9 mouse cellular contexts compared by ENCODE assay signal in genomic region chr4:95476071-95476724, GRCm38 (mm10).
DNase-seq lines count a peak whose midpoint lies in the region; ATAC-seq and TF ChIP-seq lines count a peak whose summit lies in the region.
"Had no signal": no experiment of that assay in that cellular context is flagged by ENCODE, and none has a peak within 500 bp of the region (broad histone marks: within the 10 kb centered on the region; RNA-seq: fewer than 3 reads in every experiment).

No protein-coding gene starts in this region.

- H3K4me3 ChIP-seq in hindbrain, postnatal 0 days (ENCODE audit: low read length), result no peak overlapping the region
- no peak overlapping the region for H3K4me3 ChIP-seq in hindbrain, embryonic 11.5 days (ENCODE audit: low read depth, low read length)
- H3K4me3 ChIP-seq in limb, embryonic 12.5 days (replicated peaks), result no peak overlapping the region

- no peaks in the 10 kb centered on the region for H3K9me3 ChIP-seq in hindbrain, postnatal 0 days (ENCODE audit: low read length)
- H3K9me3 ChIP-seq in hindbrain, embryonic 11.5 days (ENCODE audit: control insufficient read depth, low read length), result no peaks in the 10 kb centered on the region
- no peaks in the 10 kb centered on the region for H3K9me3 ChIP-seq in limb, embryonic 12.5 days

- no peaks in the 10 kb centered on the region for H3K4me1 ChIP-seq in hindbrain, postnatal 0 days (ENCODE audit: insufficient read depth, low read length)
- no peaks in the 10 kb centered on the region for H3K4me1 ChIP-seq in hindbrain, embryonic 11.5 days (replicated peaks; ENCODE audit: control insufficient read depth, insufficient read depth, low read length)
- peaks cover 20% of the 10 kb centered on the region for H3K4me1 ChIP-seq in limb, embryonic 12.5 days (replicated peaks)

- no peak overlapping the region for H3K4me2 ChIP-seq in hindbrain, postnatal 0 days (ENCODE audit: low read depth, low read length)
- no peak overlapping the region for H3K4me2 ChIP-seq in hindbrain, embryonic 11.5 days (replicated peaks; ENCODE audit: low read depth, low read length)
- peak overlapping the region; percentile 23 for H3K4me2 ChIP-seq in limb, embryonic 12.5 days

- peak; percentile 25 for DNase-seq in hindbrain, postnatal 0 days (ENCODE audit: low spot score)
- no peak for DNase-seq in hindbrain, embryonic 11.5 days (ENCODE audit: low spot score)
- DNase-seq in urinary bladder, postnatal 25 days (ENCODE audit: low spot score), result peak; percentile 12
- no peak for DNase-seq in urinary bladder, adult 18-20 months (ENCODE audit: low spot score in 2 of 2)
- DNase-seq in adrenal gland, postnatal 25 days, result no peak
- DNase-seq in cerebellum, adult 9-10 months, result no peak
- DNase-seq in liver, result no peak
- DNase-seq: heart, adult 11 months had no signal

- TF ChIP-seq CTCF in hindbrain, postnatal 0 days (IDR thresholded peaks at IDR 0.05; ENCODE audit: low read depth), result no peak

- no peak overlapping the region for H3K27ac ChIP-seq in hindbrain, postnatal 0 days
- H3K27ac ChIP-seq in hindbrain, embryonic 11.5 days (ENCODE audit: low read depth, low read length), result no peak overlapping the region
- peak overlapping the region; percentile 72 for H3K27ac ChIP-seq in limb, embryonic 12.5 days

- H3K9ac ChIP-seq in hindbrain, postnatal 0 days (replicated peaks; ENCODE audit: low read length), result no peak overlapping the region
- H3K9ac ChIP-seq in hindbrain, embryonic 11.5 days (ENCODE audit: low read depth, low read length), result no peak overlapping the region
- H3K9ac ChIP-seq in limb, embryonic 12.5 days (replicated peaks), result no peak overlapping the region

- no peaks in the 10 kb centered on the region for H3K36me3 ChIP-seq in hindbrain, postnatal 0 days (ENCODE audit: insufficient read depth, low read length)
- H3K36me3 ChIP-seq in hindbrain, embryonic 11.5 days (ENCODE audit: control insufficient read depth, insufficient read depth, low read length), result no peaks in the 10 kb centered on the region
- H3K36me3 ChIP-seq in limb, embryonic 12.5 days, result no peaks in the 10 kb centered on the region

- H3K27me3 ChIP-seq in hindbrain, postnatal 0 days (ENCODE audit: insufficient read depth, low read length), result no peaks in the 10 kb centered on the region
- no peaks in the 10 kb centered on the region for H3K27me3 ChIP-seq in hindbrain, embryonic 11.5 days (ENCODE audit: control insufficient read depth, insufficient read depth, low read length)
- H3K27me3 ChIP-seq in limb, embryonic 12.5 days, result no peaks in the 10 kb centered on the region

- WGBS in hindbrain, postnatal 0 days, result 65% methylated on average over 12 of the region's 12 CpGs
- 84% methylated on average over 12 of the region's 12 CpGs for WGBS in hindbrain, embryonic 11.5 days
- WGBS in limb, embryonic 12.5 days, result 21% methylated on average over 12 of the region's 12 CpGs

- no peak for ATAC-seq in hindbrain, postnatal 0 days
- no peak for ATAC-seq in hindbrain, embryonic 11.5 days (ENCODE audit: low FRiP score)
- peak; percentile 87 for ATAC-seq in limb, embryonic 12.5 days (ENCODE audit: insufficient number of reproducible peaks, insufficient read depth, low FRiP score, low TSS enrichment, low read depth)

Comparison
In these comparisons a context has a peak if more than half of its experiments do, and no peak if none do; other contexts are left out.
1. DNase-seq: peak in hindbrain, postnatal 0 days (single experiment) and urinary bladder, postnatal 25 days (single experiment); none in hindbrain, embryonic 11.5 days (single experiment), urinary bladder, adult 18-20 months (0 of 2), adrenal gland, postnatal 25 days (single experiment), cerebellum, adult 9-10 months (single experiment) and liver (single experiment).